Mouse (Mus musculus): ENCODE results near the gene Brd1.

- TF ChIP-seq EP300 (IDR thresholded peaks at IDR 0.05; ENCODE audit: low read depth), result no peak
- TF ChIP-seq CTCF (IDR thresholded peaks at IDR 0.05; ENCODE audit: low read depth), result no peak
Observed at GRCm38 (mm10) chr15:88725036-88725435, 9.0 kb downstream of the Brd1 start.
